Mouse (Mus musculus) thymus, postnatal 0 days (tissue): Measurements from ENCODE around the gene Arap2. TPM values are rescaled to one million over a fixed set of nuclear protein-coding genes. Genes with fewer than 3 reads are reported as not detected.
A peak's percentile ranks its signal among the peaks of the same experiment; 100 is the strongest.

Source experiments
- DNase-seq: peaks from one replicate; pipeline ENCODE4 v3.0.0-alpha.2; 2015; ENCODE audit warnings: low spot score
- polyA plus RNA-seq: library from polyadenylated mRNA; unstranded; fragments of >200 nt; fragmentation: Nextera tagmentation; extraction: Ambion mirVana; gene quantifications from 2 replicates; pipeline ENCODE4 v1.2.1, GENCODE M21; 2015

Gene Arap2
- polyA plus RNA-seq, 1 experiment from 2014 or later = 45.0 TPM

- no peak for DNase-seq
Measured at GRCm38 (mm10) chr5:62636341-62636740, 129.6 kb downstream of the Arap2 start.

GRCm38 (mm10) chr5:62628901-62629300 is 137.1 kb downstream of the Arap2 start:
- DNase-seq = no peak

GRCm38 (mm10) chr5:62622848-62623479 is 143.0 kb downstream of the Arap2 start:
- DNase-seq = no peak

- no peak for DNase-seq
Measured at GRCm38 (mm10) chr5:62618286-62618685, 147.7 kb downstream of the Arap2 start.

- no peak for DNase-seq
Measured at GRCm38 (mm10) chr5:62611990-62612389, 154.0 kb downstream of the Arap2 start.

- DNase-seq = no peak
Measured at GRCm38 (mm10) chr5:62587348-62587747, 178.6 kb downstream of the Arap2 start.

GRCm38 (mm10) chr5:62582643-62583042 is 183.3 kb downstream of the Arap2 start:
- no peak for DNase-seq

- no peak for DNase-seq
Measured at GRCm38 (mm10) chr5:62581699-62582098, 184.3 kb downstream of the Arap2 start.

- peak; percentile 18 for DNase-seq
Measured at GRCm38 (mm10) chr5:62574336-62574844, 191.6 kb downstream of the Arap2 start.

Other genes with a start within 250 kb of the Arap2 start
- gene Dthd1, start 47.7 kb upstream of the Arap2 start, polyA plus RNA-seq = not detected in 2 replicates